Mouse (Mus musculus) layer of hippocampus, adult 2 months (tissue): ENCODE data around the gene Lrrc2. TPM values are rescaled to one million over a fixed set of nuclear protein-coding genes. Genes with fewer than 3 reads are reported as not detected.

Experiments
- DNase-seq, 2 experiments: peaks; one replicate each; pipeline ENCODE4 v3.0.0; 2022; ENCODE audit warnings: low spot score in 2 of 2
- H3K27ac ChIP-seq: fragments of 200-600 bp; 2 replicates; pipeline ENCODE4 v1.8.1; 2022
- H3K4me3 ChIP-seq: fragments of 200-600 bp; 2 replicates; pipeline ENCODE4 v1.8.1; 2022; ENCODE audit warnings: mild to moderate bottlenecking
- CTCF ChIP-seq: fragments of 200-600 bp; conservative IDR thresholded peaks from 2 replicates; pipeline ENCODE4 v1.8.1; 2022; ENCODE audit warnings: antibody characterized with exemption, mild to moderate bottlenecking, moderate library complexity
- total RNA-seq, 2 experiments: library from RNA; stranded (reverse); gene quantifications; 2 replicates each; pipeline ENCODE4 v1.2.3; 2021

Lrrc2 gene
- total RNA-seq, 2 experiments from 2014 or later: 1.5 to 3.5 TPM

GRCm38 (mm10) chr9:110982351-110982750, 31.0 kb downstream of the Lrrc2 start:
- no peak overlapping the region for H3K4me3 ChIP-seq
- H3K27ac ChIP-seq: no peak overlapping the region
- TF ChIP-seq CTCF: no peak
- no peak for DNase-seq

- DNase-seq: no peak
- no peak for TF ChIP-seq CTCF
- Histone ChIP-seq H3K27ac (no peak overlapping the region), H3K4me3 (no peak overlapping the region)
These were observed 32.8 kb downstream of the Lrrc2 start for GRCm38 (mm10) chr9:110984096-110984495.

GRCm38 (mm10) chr9:110985541-110985940, 34.2 kb downstream of the Lrrc2 start:
- no peak for TF ChIP-seq CTCF
- no peak overlapping the region for H3K4me3 ChIP-seq
- no peak overlapping the region for H3K27ac ChIP-seq
- no peak for DNase-seq

GRCm38 (mm10) chr9:110985951-110986350, 34.6 kb downstream of the Lrrc2 start:
- Histone ChIP-seq H3K4me3 (no peak overlapping the region), H3K27ac (no peak overlapping the region)
- no peak for TF ChIP-seq CTCF
- DNase-seq: no peak

- no peak for TF ChIP-seq CTCF
These were observed 36.0 kb downstream of the Lrrc2 start for GRCm38 (mm10) chr9:110987331-110987730.

GRCm38 (mm10) chr9:110988078-110988477, 36.7 kb downstream of the Lrrc2 start:
- no peak overlapping the region for H3K4me3 ChIP-seq
- no peak for DNase-seq
- H3K27ac ChIP-seq: no peak overlapping the region
- TF ChIP-seq CTCF: no peak

More at GRCm38 (mm10) chr9:110987331-110987730, 36.0 kb downstream of the Lrrc2 start:
- no peak overlapping the region for H3K4me3 ChIP-seq
- no peak for DNase-seq
- H3K27ac ChIP-seq: no peak overlapping the region

- DNase-seq: no peak
- Histone ChIP-seq H3K27ac (no peak overlapping the region), H3K4me3 (no peak overlapping the region)
- no peak for TF ChIP-seq CTCF
These were observed 37.8 kb downstream of the Lrrc2 start for GRCm38 (mm10) chr9:110989141-110989540.

- DNase-seq: no peak
These were observed 38.2 kb downstream of the Lrrc2 start for GRCm38 (mm10) chr9:110989543-110989942.

GRCm38 (mm10) chr9:110990204-110990603, 38.9 kb downstream of the Lrrc2 start, which contains the start of gene Rtp3:
Gene Rtp3 (minus strand): TSS chr9:110990583.
- peak within 1 kb of the TSS; percentile 6; the same call in 1 of the 2 replicates for H3K27ac ChIP-seq
- DNase-seq: no peak
- H3K4me3 ChIP-seq: no peak within 1 kb of the TSS
- TF ChIP-seq CTCF: no peak

More at GRCm38 (mm10) chr9:110989543-110989942, 38.2 kb downstream of the Lrrc2 start:
- no peak for TF ChIP-seq CTCF
- no peak overlapping the region for H3K4me3 ChIP-seq
- H3K27ac ChIP-seq: peak overlapping the region; percentile 6; the same call in 1 of the 2 replicates

- no peak for DNase-seq
- Histone ChIP-seq H3K4me3 (no peak overlapping the region), H3K27ac (no peak overlapping the region)
- TF ChIP-seq CTCF: no peak
These were observed 42.0 kb downstream of the Lrrc2 start for GRCm38 (mm10) chr9:110993281-110993709.

GRCm38 (mm10) chr9:110994716-110995172, 43.4 kb downstream of the Lrrc2 start:
- H3K27ac ChIP-seq: peak overlapping the region; percentile 82
- peak; percentile 76 to 81 for DNase-seq
- H3K4me3 ChIP-seq: peak overlapping the region; percentile 56
- TF ChIP-seq CTCF: peak; percentile 53

- Histone ChIP-seq H3K27ac (no peak overlapping the region), H3K4me3 (no peak overlapping the region)
- peak; percentile 97 for TF ChIP-seq CTCF
- DNase-seq: peak; percentile 65 to 79
These were observed 45.9 kb downstream of the Lrrc2 start for GRCm38 (mm10) chr9:110997245-110997644.

- Histone ChIP-seq H3K4me3 (no peak overlapping the region), H3K27ac (no peak overlapping the region)
- no peak for TF ChIP-seq CTCF
- no peak for DNase-seq
These were observed 47.7 kb downstream of the Lrrc2 start for GRCm38 (mm10) chr9:110999056-110999455.

GRCm38 (mm10) chr9:110999856-111000255, 48.5 kb downstream of the Lrrc2 start:
- DNase-seq: no peak
- TF ChIP-seq CTCF: no peak
- H3K27ac ChIP-seq: no peak overlapping the region

More at GRCm38 (mm10) chr9:110999856-111000255, 48.5 kb downstream of the Lrrc2 start:
- no peak overlapping the region for H3K4me3 ChIP-seq
